Mouse (Mus musculus) lung, postnatal 4 days (tissue): ENCODE results near the gene Gm12845.
"Not testable (repeated sequence)": the region's sequence is repeated elsewhere in the genome, so short reads cannot be mapped to it uniquely, and the experiment has no call there.

Experiments used
- DNase-seq, 2 experiments: peaks; one replicate each; pipeline ENCODE4 v3.0.0; 2021

Gene Gm12845

DNA sequence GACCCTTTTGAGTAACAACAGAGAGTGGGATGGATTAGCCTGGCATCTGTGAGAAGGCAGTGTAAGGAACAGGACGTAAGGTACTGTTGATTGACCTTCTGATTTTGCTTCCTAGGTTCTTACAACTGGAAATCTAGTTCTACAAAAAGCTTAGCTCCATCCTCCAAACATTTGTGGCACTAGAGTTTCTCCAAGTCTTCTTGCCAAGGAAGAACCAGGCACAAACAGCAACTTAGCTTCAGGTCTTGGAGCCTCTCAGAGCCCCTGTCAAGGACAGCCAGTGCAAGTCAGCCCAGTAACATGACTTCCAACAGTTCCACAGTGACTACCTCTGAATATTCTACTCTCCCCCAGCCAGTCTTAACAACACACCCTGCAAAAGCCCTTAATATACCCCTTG, at the start of gene Gm12845:
Gene Gm12845, plus strand, starts transcription at position 301 of the 400 bp plus-strand sequence.
- no peak for DNase-seq

DNA sequence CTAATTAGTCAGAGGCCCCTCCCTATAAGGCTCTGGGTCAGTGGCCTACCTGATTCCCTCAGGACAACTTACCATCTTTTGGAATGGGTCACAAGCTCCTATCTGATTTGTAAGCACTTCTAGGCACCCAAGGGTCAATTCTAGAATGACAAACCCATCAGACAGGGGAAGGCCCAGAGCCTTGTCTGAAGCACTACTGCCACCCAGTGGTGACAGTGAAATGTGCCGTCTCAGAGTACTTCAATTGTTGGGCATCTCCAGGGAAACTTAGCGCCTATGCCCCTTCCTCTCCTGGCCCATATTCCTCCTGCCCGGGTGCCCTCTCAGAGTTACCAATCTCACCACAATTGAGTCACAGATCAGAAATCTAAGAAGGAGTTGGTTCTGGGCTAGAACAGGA, 47.3 kb upstream of the Gm12845 start:
- peak; percentile 63 to 81 for DNase-seq

GRCm38 (mm10) chr4:117680963-117681362, 43.2 kb upstream of the Gm12845 start:
- DNase-seq, result no peak

- peak; percentile 86 to 87 for DNase-seq
These were observed 42.2 kb upstream of the Gm12845 start, which contains the start of gene Dmap1 for GRCm38 (mm10) chr4:117681931-117682461. Gene Dmap1 (minus strand): TSS chr4:117682273.

DNA sequence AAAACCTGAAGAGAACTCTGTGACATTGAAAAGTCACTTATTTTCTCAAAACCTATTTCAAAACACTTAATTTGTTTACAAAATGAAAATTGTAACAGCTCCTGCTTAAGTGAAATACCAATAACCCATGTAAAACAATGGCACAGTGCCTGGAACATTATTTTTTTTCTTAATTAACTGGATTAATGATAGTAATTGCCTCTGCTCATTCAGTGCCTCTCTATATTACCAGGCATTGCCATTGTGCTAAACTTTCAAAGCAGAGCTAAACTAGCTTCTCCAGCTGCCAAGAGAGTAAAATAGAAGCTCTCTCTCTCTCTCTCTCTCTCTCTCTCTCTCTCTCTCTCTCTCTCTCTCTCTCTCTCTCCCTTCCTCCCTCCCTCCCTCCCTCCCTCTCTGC, 41.7 kb upstream of the Gm12845 start:
- DNase-seq, result no peak

DNA sequence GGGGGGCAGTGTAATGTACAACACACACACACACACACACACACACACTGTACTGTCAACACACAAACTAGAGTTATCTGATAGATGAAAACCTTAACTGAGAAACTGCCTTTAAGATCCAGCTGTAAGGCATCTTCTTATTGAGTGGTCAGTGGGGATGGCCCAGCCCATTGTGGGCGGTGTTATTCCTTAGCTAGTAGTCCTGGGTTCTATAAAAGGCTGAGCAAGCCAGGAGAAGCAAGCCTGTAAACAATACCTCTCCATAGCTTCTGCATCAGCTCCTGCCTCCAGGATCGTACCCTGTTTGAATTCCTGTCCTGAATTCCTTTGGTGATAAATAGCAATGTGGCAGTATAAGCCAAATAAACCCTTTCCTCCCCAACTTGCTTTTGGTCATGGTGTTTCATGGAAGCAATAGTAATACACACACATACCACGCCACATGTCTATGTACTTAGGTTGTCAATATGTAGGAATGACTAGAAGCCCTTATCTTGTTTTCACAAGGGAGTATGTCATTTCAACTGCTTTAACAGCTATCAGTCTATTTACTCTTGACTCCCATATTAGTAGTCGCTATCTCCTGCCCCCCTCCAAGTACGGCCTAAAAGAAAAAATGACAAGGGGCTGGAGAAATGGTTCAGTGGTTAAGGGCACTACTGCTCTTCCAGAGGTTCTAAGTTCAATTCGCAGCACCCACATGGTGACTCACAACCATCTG, 41.0 kb upstream of the Gm12845 start:
- DNase-seq, result no peak

DNA sequence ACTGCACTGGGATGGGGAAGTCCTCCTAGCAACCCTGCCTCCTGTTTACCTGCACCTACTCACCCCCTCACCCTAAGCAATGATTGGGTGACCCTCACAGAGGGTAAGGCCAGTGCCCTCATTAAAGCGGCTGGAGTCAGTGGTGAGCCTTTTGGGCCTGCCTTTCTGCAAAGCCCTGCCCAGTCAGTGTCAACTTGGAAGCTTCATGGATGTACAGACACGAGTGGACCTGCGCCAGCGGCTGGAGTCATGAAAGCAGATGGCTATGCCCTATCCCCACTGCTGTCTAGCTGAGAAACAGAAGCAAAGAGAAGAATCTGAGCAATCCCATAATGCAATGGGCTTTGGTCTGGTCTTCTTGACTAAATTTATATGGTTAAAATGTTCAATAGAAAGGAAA, 37.9 kb upstream of the Gm12845 start:
- DNase-seq, result no peak

DNA sequence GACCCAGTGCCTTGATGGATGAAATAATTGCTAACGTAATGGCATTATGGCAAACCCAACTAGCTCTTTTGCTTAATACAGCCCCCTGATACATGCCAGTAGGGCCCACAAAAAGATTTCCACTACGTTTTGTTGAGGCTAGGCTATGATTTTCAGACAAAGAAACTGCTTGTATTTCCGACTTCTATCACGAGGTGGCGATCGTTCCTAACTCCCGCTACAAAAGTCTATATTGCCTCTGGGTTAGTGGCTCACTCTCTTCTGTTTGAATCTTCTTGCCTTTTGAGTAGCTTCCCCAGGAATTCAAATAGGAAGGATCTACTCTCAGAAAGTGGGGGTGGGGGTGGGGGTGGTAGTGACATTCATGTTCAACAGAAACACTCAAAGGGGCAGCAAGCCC, 18.9 kb upstream of the Gm12845 start:
- peak in 1 of 2 experiments; percentile 61 for DNase-seq

- DNase-seq, result no peak
These were observed 15.2 kb upstream of the Gm12845 start for GRCm38 (mm10) chr4:117708780-117709550.

DNA sequence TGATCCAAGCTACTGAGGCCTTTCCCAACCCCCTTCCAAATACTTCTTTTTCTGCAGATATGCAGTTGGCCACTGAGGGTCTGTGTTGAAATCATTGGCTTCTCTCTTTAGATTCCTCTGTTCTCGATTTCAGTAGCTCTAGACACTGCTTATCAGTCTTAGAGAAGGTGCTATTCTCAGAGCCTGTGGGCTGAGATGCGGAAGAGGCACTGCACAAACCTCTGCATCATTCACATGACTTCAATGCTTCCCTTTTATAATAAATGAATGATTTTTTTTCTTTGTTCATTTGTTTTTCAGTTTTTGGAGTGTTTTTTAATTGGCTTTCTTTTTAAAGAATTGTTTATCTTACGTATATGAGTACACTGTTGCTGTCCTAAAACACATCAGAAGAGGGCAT, 11.9 kb upstream of the Gm12845 start:
- no peak for DNase-seq

DNA sequence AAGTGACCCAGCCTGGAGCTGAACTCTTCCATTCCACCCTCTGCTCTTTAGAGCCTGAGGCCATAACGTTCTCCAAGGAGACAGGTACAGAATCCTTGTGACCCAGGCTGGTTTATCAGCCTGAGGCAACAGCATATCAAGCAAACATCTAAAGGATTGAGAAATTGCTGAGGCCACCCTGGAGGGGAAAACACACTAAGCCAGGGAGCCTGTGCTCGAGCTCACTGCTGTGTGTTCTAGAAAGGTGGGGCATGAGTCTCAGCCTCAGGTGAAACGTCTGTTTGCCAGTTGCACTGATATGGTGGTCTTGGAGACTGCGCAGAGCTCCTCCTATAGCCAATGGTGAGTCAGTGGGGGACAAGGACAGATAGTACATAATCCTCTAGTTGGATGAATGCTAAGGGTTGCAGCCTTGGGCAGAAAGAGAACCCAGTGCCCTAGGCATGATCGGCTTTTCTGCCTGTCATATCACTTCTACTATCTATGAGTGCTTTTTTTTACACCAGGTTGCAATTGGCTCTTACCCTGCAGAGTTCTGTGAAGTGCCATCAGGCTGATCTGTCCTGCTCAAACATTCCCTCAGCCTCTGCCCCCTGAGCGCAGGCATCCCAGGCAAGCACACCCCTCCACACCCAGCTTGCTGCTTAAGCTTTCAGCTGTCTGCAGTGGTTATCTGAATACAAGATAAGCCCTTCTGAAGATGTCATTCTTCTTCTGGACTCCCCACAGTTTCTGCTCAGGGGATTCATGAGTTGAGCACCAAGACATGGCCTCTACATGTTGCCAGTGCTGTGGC, 10.7 kb upstream of the Gm12845 start:
- no peak for DNase-seq

- DNase-seq, result no peak
These were observed 7.7 kb downstream of the Gm12845 start for GRCm38 (mm10) chr4:117731926-117732325.

DNA sequence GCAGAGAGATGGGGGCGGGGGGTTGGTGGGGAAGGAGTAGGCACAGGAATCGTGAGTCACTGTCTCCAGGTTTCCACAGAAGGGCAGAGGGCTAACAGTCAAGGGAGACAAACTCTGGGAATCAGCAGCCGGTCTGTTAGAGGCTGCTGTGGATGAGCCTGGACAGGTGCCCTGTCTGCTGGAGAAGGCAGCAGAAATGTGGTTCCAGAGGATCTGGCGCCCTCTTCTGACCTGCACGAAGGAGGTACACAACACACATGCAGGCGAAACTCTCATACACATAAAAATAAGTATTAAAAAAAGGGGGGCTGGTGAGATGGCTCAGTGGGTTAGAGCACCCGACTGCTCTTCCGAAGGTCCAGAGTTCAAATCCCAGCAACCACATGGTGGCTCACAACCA, 13.3 kb downstream of the Gm12845 start:
- DNase-seq, result peak in 1 of 2 experiments; percentile 17

GRCm38 (mm10) chr4:117752469-117752868, 28.3 kb downstream of the Gm12845 start:
- not testable (repeated sequence) for DNase-seq

GRCm38 (mm10) chr4:117760151-117760550, 35.9 kb downstream of the Gm12845 start:
- DNase-seq, result no peak

- DNase-seq, result no peak
These were observed 41.2 kb downstream of the Gm12845 start, which contains the start of gene Klf17 for GRCm38 (mm10) chr4:117765416-117765815. Gene Klf17 (minus strand): TSS chr4:117765648.

GRCm38 (mm10) chr4:117770935-117771334, 46.7 kb downstream of the Gm12845 start:
- peak in 1 of 2 experiments; percentile 69 for DNase-seq

DNA sequence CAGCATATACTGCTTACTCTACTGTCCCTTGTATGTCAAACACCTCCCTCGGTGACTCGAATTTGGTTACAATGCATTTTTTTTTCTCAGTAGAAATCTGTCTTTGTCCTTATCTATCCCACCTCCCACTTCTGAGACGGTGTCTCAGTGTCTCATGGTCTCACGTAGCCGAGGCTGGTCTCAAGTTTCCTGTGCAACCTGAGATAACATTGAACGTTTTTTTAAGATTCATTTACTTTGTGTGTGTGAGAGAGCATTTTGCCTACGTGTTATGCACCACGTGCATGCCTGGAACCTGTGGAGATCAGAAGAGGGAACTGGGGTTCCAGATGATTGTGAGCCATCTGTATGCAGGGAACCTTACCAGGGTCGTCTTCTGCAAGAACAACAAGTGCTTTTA, 48.7 kb downstream of the Gm12845 start:
- no peak for DNase-seq
